Mouse (Mus musculus) G1E (cell line): ENCODE results near the gene Cmip. TPM values are rescaled to one million over a fixed set of nuclear protein-coding genes. Genes with fewer than 3 reads are reported as not detected.

Experiments
- ATAC-seq: 2 replicates; pipeline ENCODE4 v1.8.0; 2016; ENCODE audit warnings: mild to moderate bottlenecking; ENCODE audit not compliant: insufficient number of reproducible peaks, poor library complexity, low FRiP score, severe bottlenecking; ENCODE audit errors: extremely low read depth
- DNase-seq: peaks from one replicate; pipeline ENCODE4 v3.0.0; 2012; ENCODE audit warnings: low spot score
- H3K27me3 ChIP-seq: 2 replicates; pipeline ENCODE4 v1.6.1; 2012; ENCODE audit warnings: mild to moderate bottlenecking, low read length, inconsistent platforms; ENCODE audit not compliant: insufficient read depth
- H3K36me3 ChIP-seq: replicated peaks from 2 replicates; pipeline ENCODE3; 2012; ENCODE audit warnings: mild to moderate bottlenecking, inconsistent platforms
- H3K4me1 ChIP-seq: 2 replicates; pipeline ENCODE4 v1.6.1; 2012; ENCODE audit warnings: low read depth, low read length, inconsistent platforms, mixed read lengths; ENCODE audit not compliant: insufficient read depth
- H3K4me3 ChIP-seq: 2 replicates; pipeline ENCODE4 v1.5.1; 2012; ENCODE audit warnings: low read depth, mild to moderate bottlenecking, inconsistent platforms, low read length, moderate library complexity, mixed read lengths
- H3K9me3 ChIP-seq: replicated peaks from 2 replicates; pipeline ENCODE4 v1.6.1; 2012; ENCODE audit warnings: inconsistent platforms
- CTCF ChIP-seq: IDR thresholded peaks from 2 replicates; pipeline ENCODE4 v1.5.1; 2012; ENCODE audit warnings: low read depth, low read length, inconsistent platforms, mixed read lengths
- GATA1 ChIP-seq: IDR thresholded peaks from 2 replicates; pipeline ENCODE4 v1.6.1; 2012; ENCODE audit warnings: borderline replicate concordance, low read length, inconsistent platforms, mixed read lengths
- GATA2 ChIP-seq: IDR thresholded peaks from 2 replicates; pipeline ENCODE4 v1.6.1; 2012; ENCODE audit warnings: low read depth, low read length, inconsistent platforms, borderline replicate concordance
- POLR2AphosphoS5 ChIP-seq: IDR thresholded peaks from 2 replicates; pipeline ENCODE4 v1.6.1; 2012; ENCODE audit warnings: low read depth, low read length, inconsistent platforms; ENCODE audit not compliant: insufficient replicate concordance
- TAL1 ChIP-seq: conservative IDR thresholded peaks from 2 replicates; pipeline ENCODE4 v1.6.1; 2012; ENCODE audit warnings: low read depth, low read length, inconsistent platforms, mixed read lengths
- polyA plus RNA-seq: library from polyadenylated mRNA; stranded (reverse); fragments of >175 nt; gene quantifications from 2 replicates; pipeline ENCODE4 v1.2.3, GENCODE M21; 2012
- total RNA-seq, 2 experiments: library from RNA; stranded (forward) in 1 of 2; stranded (reverse) in 1 of 2; fragments of 200-1000 nt in 1 of 2; fragments of >200 nt in 1 of 2; fragmentation: Nextera tagmentation in 1 of 2; gene quantifications; 2 replicates each; pipeline ENCODE4 v1.2.3; 2014 to 2017

Gene Cmip
- total and polyA plus RNA-seq, 3 experiments: 5.8 to 88.8 (median 65.3) TPM

DNA sequence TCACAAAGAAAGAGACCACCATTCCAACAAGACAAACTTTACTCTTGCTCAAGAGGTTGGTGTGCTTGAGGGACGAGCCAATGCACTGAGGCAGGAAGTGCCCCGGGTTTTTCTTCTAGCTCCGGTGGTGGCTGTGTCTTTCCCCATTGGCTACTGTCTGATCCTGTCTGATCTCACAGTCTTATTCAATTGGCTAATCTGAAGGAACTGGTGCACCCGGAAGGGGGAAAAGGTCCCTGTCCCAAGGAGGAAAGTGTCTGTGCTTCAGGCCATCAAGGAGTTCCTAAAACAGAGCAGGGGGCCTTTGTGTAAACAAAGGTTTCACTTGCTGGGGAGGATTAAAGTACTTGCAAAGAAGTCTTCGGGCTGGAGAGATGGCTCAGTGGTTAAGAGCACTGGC is 48.5 kb downstream of the Cmip start:
- DNase-seq: no peak

DNA sequence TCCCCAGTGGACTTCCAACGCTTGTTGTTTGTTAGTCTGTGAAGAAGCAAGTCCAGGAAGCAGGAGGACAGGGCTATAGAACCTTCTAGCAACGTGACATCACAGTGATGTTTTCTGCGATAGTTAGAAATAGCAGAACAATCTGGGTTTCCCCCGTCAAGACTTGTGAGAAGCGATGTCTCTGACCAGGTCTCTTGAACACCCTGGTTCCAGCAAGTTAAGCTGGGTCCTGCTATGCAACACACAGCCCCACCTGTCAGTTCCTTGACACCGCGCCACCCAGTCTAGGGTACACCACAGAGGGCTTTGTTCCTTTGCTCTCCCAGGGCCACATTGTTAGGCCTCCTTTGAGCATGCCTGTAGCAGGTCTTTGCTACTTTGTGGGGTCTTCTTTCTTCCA is 49.9 kb downstream of the Cmip start:
- no peak overlapping the region for H3K4me3 ChIP-seq
- DNase-seq (no peak), ATAC-seq (no peak)
- H3K4me1 ChIP-seq: peaks cover 10% of the 10 kb centered on the region; the same call in 1 of the 2 replicates
- no peak for TF ChIP-seq CTCF
- no peak for TF ChIP-seq GATA2
- no peaks in the 10 kb centered on the region for H3K27me3 ChIP-seq
- peaks cover 54% of the 10 kb centered on the region for H3K36me3 ChIP-seq
- H3K9me3 ChIP-seq: no peaks in the 10 kb centered on the region

More for the DNA sequence above, 48.5 kb downstream of the Cmip start:
- ATAC-seq: no peak
- no peaks in the 10 kb centered on the region for H3K9me3 ChIP-seq
- H3K36me3 ChIP-seq: peaks cover 54% of the 10 kb centered on the region
- H3K27me3 ChIP-seq: no peaks in the 10 kb centered on the region
- peaks cover 22% of the 10 kb centered on the region for H3K4me1 ChIP-seq
- TF ChIP-seq TAL1: no peak
- no peak overlapping the region for H3K4me3 ChIP-seq

- no peak for ATAC-seq
- Histone ChIP-seq H3K36me3 (peaks cover 54% of the 10 kb centered on the region), H3K9me3 (no peaks in the 10 kb centered on the region), H3K27me3 (no peaks in the 10 kb centered on the region), H3K4me1 (peaks cover 5% of the 10 kb centered on the region; the same call in 1 of the 2 replicates), H3K4me3 (no peak overlapping the region)
- TF ChIP-seq GATA1 (no peak), GATA2 (no peak), TAL1 (no peak), POLR2AphosphoS5 (no peak), CTCF (no peak)
- no peak for DNase-seq
These were observed 50.4 kb downstream of the Cmip start for GRCm38 (mm10) chr8:117307221-117307620.

- no peak for ATAC-seq
- H3K4me3 ChIP-seq: no peak overlapping the region
- no peaks in the 10 kb centered on the region for H3K4me1 ChIP-seq
- no peak for DNase-seq
- no peaks in the 10 kb centered on the region for H3K9me3 ChIP-seq
- TF ChIP-seq GATA2 (no peak), CTCF (no peak), POLR2AphosphoS5 (no peak), TAL1 (no peak), GATA1 (no peak)
- peaks cover 52% of the 10 kb centered on the region for H3K36me3 ChIP-seq
- H3K27me3 ChIP-seq: no peaks in the 10 kb centered on the region
These were observed 51.6 kb downstream of the Cmip start for GRCm38 (mm10) chr8:117308303-117309095.

DNA sequence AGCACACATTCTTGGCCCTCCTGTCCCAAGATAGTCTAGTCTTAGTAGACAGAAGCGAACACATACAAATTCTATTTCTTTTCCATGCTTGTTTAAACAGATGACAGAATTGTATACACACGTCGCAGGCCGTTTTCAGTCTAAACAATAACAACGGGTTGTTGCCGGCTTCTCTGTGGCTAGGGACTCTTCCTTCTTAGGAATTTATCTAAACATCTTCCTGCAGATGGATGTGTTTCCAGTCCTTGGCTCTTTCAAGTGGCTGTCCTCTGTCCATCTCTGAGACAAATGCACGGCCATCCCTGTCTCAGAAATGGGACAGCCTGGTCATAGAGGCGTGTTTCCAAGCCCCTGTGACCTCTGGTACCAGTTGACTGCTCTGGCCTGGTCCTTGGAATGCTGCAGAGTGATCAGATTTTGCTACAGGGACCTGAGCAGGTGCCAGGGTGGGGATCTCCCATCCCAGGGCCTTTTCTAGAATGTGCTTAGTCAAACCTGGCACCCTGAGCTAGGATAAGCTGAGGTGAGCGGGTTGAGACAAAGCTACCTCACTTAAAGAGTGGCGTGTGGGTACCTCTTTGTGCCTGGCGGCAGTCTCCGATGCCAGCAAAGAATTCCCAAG is 52.9 kb downstream of the Cmip start:
- TF ChIP-seq TAL1 (no peak), GATA1 (no peak), POLR2AphosphoS5 (no peak), GATA2 (no peak), CTCF (no peak)
- DNase-seq (no peak), ATAC-seq (no peak)
- Histone ChIP-seq H3K36me3 (peaks cover 47% of the 10 kb centered on the region), H3K27me3 (no peaks in the 10 kb centered on the region), H3K4me3 (no peak overlapping the region), H3K9me3 (no peaks in the 10 kb centered on the region), H3K4me1 (no peaks in the 10 kb centered on the region)

DNA sequence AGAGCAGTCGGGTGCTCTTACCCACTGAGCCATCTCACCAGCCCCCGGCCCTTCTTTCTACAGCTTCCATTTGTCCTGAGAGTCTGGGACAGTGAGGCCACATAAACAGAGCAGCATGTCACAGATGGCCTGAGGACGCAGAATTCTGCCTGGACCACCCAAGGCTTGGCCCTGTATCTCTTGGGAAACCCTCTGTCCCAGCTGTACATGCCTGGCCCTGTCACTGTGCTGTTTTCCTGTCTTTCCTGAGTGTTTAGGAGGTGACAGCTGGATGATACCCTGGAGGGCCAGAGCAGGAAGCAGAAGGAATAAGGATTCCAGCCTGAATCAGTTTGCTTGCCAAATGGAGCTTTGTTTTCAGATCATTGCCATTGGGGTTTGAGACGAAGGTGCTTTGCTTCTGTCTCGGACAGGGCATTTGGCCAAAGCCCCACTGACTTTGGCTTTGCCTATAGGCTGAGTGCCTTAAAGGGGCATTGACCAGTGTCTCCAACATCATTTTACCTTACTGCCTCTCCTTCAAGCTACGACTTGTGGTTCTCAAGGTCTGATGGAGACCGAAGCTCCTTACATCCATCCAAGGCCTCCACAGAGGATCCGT is 54.2 kb downstream of the Cmip start:
- Histone ChIP-seq H3K4me3 (no peak overlapping the region), H3K36me3 (peaks cover 51% of the 10 kb centered on the region), H3K4me1 (no peaks in the 10 kb centered on the region), H3K27me3 (no peaks in the 10 kb centered on the region), H3K9me3 (no peaks in the 10 kb centered on the region)
- no peak for DNase-seq
- no peak for ATAC-seq
- no peak for TF ChIP-seq POLR2AphosphoS5
- no peak for TF ChIP-seq GATA2
- no peak for TF ChIP-seq GATA1
- TF ChIP-seq CTCF: no peak
- no peak for TF ChIP-seq TAL1
